Mouse (Mus musculus) urinary bladder, adult 18-20 months (tissue): Measurements from ENCODE around the gene Prkca.

Experiments used
- DNase-seq, 2 experiments: peaks; one replicate each; pipeline ENCODE4 v3.0.0; 2022; ENCODE audit warnings: low spot score in 2 of 2, mixed read lengths in 2 of 2

The Prkca gene

DNA sequence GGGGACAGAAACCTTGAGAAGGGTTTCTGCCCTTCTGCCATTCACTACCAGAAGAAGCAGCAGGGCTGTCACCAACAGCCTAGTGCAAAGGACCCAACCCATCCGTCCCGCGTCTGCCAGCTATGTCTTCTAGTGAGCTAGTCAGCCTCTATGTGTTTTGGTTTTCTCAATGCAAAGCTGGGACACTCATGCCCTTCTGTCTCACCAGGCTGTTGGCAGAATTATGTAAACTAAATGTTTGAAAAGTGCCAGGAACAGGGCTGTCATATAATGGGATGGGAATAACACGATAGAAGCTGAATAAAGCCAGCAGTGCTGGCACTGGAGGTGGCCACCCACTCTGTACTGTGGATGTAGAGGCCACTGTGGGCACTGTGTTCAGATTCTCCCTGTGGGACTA, 393.1 kb downstream of the Prkca start:
- DNase-seq, result no peak

GRCm38 (mm10) chr11:107950211-107950610, 393.5 kb downstream of the Prkca start:
- DNase-seq, result no peak

DNA sequence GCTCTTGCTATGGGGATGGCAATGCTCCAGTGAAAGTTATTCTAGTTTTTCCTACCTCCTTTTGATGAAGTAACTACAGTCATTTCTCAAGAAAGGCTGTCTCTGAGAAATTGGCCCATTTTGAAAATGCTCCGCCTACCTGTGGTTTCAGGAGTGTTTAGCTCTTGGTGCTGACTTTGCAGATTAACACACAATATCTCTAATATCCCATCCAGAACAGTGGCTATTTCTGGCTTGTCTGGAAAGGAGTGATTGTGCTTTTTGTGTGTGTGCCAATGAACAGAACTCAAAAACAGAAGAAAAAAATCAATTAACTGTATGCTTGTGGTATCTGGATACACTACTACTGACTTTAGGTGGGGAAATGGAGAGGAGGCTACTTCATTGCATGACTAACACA, 395.8 kb downstream of the Prkca start:
- DNase-seq, result no peak

- no peak for DNase-seq
These were observed 396.9 kb downstream of the Prkca start for GRCm38 (mm10) chr11:107946823-107947222.

DNA sequence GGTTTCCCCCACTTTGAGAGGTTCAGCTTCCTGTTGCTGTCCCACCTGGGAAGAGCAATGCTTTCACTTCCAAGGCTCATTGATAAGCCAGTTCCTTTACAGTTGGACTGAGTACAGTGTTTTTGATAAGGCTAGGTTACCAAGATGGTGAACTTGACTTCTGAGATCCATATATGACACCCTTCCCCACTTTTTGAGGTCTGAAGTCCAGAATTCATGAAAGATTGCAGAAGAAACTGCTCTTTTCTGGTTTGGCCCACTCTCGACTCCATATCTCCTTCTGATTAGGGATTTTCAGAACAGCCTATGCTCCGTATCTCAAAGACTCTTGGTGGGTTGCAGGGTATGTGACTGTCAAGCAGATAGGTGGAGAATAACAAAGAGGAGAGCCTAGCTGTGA, 406.8 kb downstream of the Prkca start:
- DNase-seq, result no peak

DNA sequence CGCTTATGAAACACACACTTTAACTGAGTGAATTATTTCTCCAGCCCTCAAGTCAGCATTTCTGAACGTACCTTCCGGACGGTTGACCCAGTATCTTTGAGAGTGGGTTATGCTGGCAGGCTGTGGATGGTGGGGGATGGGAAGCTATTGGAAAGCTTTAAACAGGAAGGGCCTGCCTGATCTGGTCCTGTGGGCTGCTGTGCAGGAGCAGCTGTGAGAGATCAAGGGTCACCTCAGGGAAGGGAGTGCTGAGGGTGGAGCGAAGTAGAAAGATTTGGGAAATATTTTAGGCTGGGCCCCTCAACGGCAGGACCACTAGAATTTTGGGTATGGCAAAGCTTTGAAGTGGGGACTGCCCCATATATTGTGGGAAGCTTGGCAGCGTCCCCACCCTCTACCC, 412.0 kb downstream of the Prkca start:
- DNase-seq, result no peak

DNA sequence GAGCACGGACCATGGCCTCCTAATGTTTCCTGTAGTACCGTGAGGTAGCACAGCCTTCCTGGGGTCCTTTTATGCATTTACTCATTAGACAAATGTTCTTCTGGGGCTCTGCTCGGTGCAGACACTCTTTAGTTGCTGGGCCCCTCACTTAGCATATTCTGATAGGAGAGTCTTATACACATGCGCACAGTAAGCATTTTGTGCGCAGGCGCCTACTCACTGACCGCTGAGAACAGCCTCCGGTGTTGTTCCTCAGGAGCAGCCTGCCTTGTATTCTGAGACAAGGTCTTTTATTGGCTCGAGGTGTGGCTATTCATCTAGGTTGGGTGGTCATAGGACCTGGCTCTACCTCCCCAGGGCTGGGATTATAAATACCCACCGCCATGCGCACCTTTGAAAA, 412.4 kb downstream of the Prkca start:
- DNase-seq, result no peak

DNA sequence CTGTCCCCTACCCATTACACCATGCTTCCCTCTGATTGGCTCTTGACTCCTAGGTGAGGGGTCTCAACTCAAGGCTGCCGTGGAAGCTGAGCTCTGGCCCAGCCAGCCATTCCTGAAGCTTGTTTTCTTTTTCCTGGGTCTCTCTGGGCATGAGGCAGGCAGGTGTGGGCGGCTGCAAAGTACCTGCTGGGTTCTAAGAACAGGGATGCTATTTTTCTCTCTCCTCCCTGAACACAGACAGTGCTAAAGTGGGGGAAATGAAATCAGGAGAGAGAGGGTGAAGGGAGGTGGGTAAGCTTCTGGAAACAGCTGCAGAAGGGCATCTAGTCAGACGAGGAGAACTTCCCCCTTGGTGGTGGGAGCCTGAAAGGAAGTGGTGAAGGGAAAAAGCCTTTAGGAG, 414.0 kb downstream of the Prkca start:
- DNase-seq, result no peak

GRCm38 (mm10) chr11:107919852-107920508, 423.7 kb downstream of the Prkca start:
- DNase-seq, result no peak

DNA sequence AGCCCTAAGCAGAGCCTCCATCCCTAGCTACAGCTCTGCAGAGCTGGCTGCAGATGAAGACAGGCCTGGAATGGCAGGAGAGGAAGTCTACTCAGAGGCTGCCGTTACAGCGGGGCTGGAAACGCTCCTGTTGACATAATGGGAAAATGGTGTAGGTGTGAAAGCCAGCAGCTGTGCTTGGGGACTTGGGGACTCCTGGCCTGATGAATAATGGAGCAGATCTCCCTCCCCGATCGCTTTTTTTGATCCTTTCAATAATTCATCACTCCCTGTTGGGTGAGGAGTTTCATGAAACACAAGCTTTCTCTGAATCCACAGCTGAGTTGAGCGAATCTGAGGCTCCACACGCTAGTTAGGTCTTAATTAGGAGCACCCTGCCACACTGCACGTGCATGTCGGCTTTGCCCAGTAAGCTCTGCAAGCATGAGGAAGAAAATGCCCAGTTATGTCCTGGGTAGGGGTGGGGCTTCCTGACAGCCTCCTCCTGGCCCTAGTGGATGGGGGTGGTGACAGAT, 425.9 kb downstream of the Prkca start:
- no peak for DNase-seq

GRCm38 (mm10) chr11:107914634-107915226, 429.0 kb downstream of the Prkca start, which contains the start of gene Cacng5:
TSS of gene Cacng5 (minus strand) at chr11:107915055.
- no peak for DNase-seq

GRCm38 (mm10) chr11:107913317-107913716, 430.4 kb downstream of the Prkca start:
- no peak for DNase-seq

DNA sequence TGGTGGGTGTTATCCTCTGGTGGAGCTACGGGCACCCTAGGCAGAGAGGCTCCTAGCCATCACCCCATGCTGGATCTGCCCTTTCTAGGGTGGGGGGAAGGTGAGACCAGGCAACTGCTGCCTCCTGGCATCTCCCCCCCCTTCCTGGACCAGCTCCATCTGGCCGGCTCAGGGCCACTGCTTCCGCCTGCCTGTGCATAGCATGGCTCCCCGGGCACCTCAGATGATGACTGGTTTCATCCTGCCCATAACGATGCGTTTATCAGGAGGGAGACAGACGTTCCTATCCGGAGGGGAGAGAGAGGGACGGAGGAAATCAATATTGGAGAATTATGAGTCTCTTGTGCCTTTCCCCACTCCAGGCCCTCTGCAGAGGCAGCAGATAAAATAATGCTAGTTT, 438.4 kb downstream of the Prkca start:
- no peak for DNase-seq

GRCm38 (mm10) chr11:107903966-107904605, 439.6 kb downstream of the Prkca start:
- DNase-seq, result no peak

GRCm38 (mm10) chr11:107900470-107900869, 443.3 kb downstream of the Prkca start:
- no peak for DNase-seq

- no peak for DNase-seq
These were observed 445.0 kb downstream of the Prkca start for GRCm38 (mm10) chr11:107898698-107899097.

- DNase-seq, result no peak
These were observed 448.1 kb downstream of the Prkca start for GRCm38 (mm10) chr11:107895635-107896034.

DNA sequence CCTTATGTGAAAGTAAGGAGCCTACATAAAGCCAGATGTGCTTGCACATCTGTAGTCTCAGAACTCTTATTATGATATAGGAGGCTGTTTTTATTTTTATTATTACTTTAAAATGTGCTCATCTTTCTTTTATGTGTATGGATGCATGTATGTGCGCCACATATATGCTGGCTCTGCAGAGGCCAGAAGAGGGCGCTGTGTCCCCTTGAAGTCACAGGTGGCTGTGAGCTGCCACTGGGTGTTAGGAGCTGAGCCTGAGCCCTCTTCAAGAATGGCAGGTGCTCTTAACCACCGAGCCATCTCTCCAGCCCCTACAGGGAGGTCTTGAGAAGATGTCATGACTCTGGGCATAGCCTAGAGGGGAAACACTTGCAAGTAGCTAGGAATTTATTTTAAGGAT, 452.4 kb downstream of the Prkca start:
- no peak for DNase-seq

- no peak for DNase-seq
These were observed 456.4 kb downstream of the Prkca start for GRCm38 (mm10) chr11:107887342-107887741.
